Mouse (Mus musculus) embryonic facial prominence, embryonic 13.5 days (tissue): ENCODE data around the gene Gm49378. TPM values are rescaled to one million over a fixed set of nuclear protein-coding genes. Genes with fewer than 3 reads are reported as not detected.

ENCODE experiments used
- ATAC-seq: fragments of 200-750 bp; cut with Nextera tagmentation; 2 replicates; pipeline ENCODE4 v1.8.0; 2017; ENCODE audit warnings: low read depth; ENCODE audit not compliant: insufficient number of reproducible peaks, insufficient read depth, low FRiP score, low TSS enrichment
- H3K27ac ChIP-seq: fragments of 300-500 bp; sonication (generic); 2 replicates; pipeline ENCODE4 v1.5.1; 2015; ENCODE audit warnings: moderate library complexity, mild to moderate bottlenecking, inconsistent platforms
- H3K27me3 ChIP-seq: fragments of 300-500 bp; sonication (generic); 2 replicates; pipeline ENCODE4 v1.6.1; 2015; ENCODE audit warnings: mild to moderate bottlenecking, inconsistent platforms
- H3K36me3 ChIP-seq: fragments of 300-500 bp; sonication (generic); 2 replicates; pipeline ENCODE4 v1.6.1; 2015; ENCODE audit warnings: mild to moderate bottlenecking, inconsistent platforms
- H3K4me1 ChIP-seq: fragments of 300-500 bp; sonication (generic); 2 replicates; pipeline ENCODE4 v1.6.1; 2015; ENCODE audit warnings: inconsistent platforms
- H3K4me2 ChIP-seq: fragments of 300-500 bp; sonication (generic); 2 replicates; pipeline ENCODE4 v1.6.1; 2015; ENCODE audit warnings: moderate library complexity, mild to moderate bottlenecking, inconsistent platforms
- H3K4me3 ChIP-seq: fragments of 300-500 bp; sonication (generic); 2 replicates; pipeline ENCODE4 v1.5.1; 2015; ENCODE audit warnings: mild to moderate bottlenecking, inconsistent platforms
- H3K9ac ChIP-seq: fragments of 300-500 bp; sonication (generic); 2 replicates; pipeline ENCODE4 v1.6.1; 2015; ENCODE audit warnings: mild to moderate bottlenecking, inconsistent platforms
- H3K9me3 ChIP-seq: fragments of 300-500 bp; sonication (generic); 2 replicates; pipeline ENCODE4 v1.6.1; 2016; ENCODE audit warnings: inconsistent platforms
- WGBS: fragments of 180-500 bp; shearing (Covaris S2); methylation state at CpG from one replicate; pipeline ENCODE4 v1.1.7; 2015; ENCODE audit warnings: mixed read lengths; 5-methylcytosine and 5-hydroxymethylcytosine counted together
- polyA plus RNA-seq: library from polyadenylated mRNA; unstranded; fragments of >200 nt; fragmentation: Nextera tagmentation; extraction: Ambion mirVana; gene quantifications from 2 replicates; pipeline ENCODE4 v1.2.1, GENCODE M21; 2015

The Gm49378 gene
- 1.7 and 1.8 TPM in 2 replicates for polyA plus RNA-seq

DNA sequence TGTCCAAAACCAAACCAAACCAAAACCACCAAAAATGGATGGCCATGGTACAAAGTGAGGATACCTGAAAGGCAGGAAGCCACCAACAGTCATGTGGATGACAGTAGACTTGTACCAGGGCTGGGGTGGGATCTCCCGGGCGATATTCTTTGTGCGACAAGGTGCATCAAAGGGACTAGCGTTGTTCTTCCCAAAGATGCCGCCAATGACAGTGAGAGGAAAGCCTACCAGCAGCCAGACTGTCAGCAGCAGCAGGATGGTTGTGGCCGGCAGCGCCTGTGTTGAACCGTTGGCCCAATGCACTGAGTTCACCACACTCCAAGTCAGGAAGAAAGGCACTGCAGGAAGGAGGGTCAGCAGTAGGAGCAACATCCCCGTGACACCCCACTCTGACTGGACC is at the start of gene Gm49378:
TSS of gene Gm49378 (minus strand) at position 101 of the 400 bp plus-strand sequence.
- Histone ChIP-seq H3K4me1 (peaks cover 25% of the 10 kb centered on the region), H3K4me3 (no peak within 1 kb of the TSS), H3K36me3 (peaks cover 70% of the 10 kb centered on the region), H3K9me3 (no peaks in the 10 kb centered on the region), H3K9ac (no peak within 1 kb of the TSS), H3K4me2 (no peak within 1 kb of the TSS), H3K27me3 (no peaks in the 10 kb centered on the region), H3K27ac (no peak within 1 kb of the TSS)
- WGBS, result 95% methylated on average over 9 of the region's 9 CpGs
- no peak for ATAC-seq

- Histone ChIP-seq H3K4me1 (peaks cover 11% of the 10 kb centered on the region), H3K9ac (peak overlapping the region; percentile 84), H3K4me2 (peak overlapping the region; percentile 80), H3K27me3 (no peaks in the 10 kb centered on the region), H3K4me3 (peak overlapping the region; percentile 82), H3K27ac (peak overlapping the region; percentile 91), H3K9me3 (no peaks in the 10 kb centered on the region), H3K36me3 (peaks cover 34% of the 10 kb centered on the region)
- WGBS, result 8% methylated on average over 3 of the region's 3 CpGs
- ATAC-seq, result no peak
Measured at GRCm38 (mm10) chr14:55682118-55682493, 44.4 kb upstream of the Gm49378 start.

GRCm38 (mm10) chr14:55681160-55682117 is 43.7 kb upstream of the Gm49378 start, which contains the start of gene Tinf2:
Gene Tinf2, minus strand, starts transcription at chr14:55681820.
- Histone ChIP-seq H3K9me3 (no peaks in the 10 kb centered on the region), H3K9ac (peak within 1 kb of the TSS; percentile 84), H3K4me1 (peaks cover 11% of the 10 kb centered on the region), H3K4me2 (peak within 1 kb of the TSS; percentile 80), H3K27ac (peak within 1 kb of the TSS; percentile 91), H3K36me3 (peaks cover 41% of the 10 kb centered on the region), H3K27me3 (no peaks in the 10 kb centered on the region), H3K4me3 (peak within 1 kb of the TSS; percentile 82)
- ATAC-seq, result peak; percentile 96
- WGBS, result under 1% methylated on average over 66 of the region's 66 CpGs

DNA sequence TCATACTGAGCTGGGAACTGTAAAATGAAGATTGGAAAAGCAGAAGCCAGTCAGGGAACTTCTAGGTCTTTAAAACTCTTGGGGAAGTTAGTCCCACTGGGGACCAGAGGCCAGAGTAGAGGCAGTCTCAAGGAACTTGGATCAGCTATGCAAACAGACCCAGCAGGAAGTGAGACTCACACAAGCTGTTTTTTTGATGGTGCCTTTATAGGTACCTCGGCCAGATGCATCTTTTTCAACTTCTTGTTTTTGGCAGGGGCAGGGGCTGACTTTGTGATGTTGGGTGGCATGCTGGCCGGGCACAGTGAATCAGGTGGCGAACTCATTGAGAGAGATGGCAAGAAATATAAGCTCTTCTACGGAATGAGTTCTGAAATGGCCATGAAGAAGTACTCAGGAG is 39.9 kb upstream of the Gm49378 start:
- ATAC-seq, result no peak
- Histone ChIP-seq H3K4me3 (no peak overlapping the region), H3K27me3 (no peaks in the 10 kb centered on the region), H3K4me1 (peaks cover 14% of the 10 kb centered on the region), H3K27ac (no peak overlapping the region), H3K4me2 (no peak overlapping the region), H3K9me3 (no peaks in the 10 kb centered on the region), H3K9ac (no peak overlapping the region), H3K36me3 (peaks cover 59% of the 10 kb centered on the region)
- 85% methylated on average over 4 of the region's 4 CpGs for WGBS

GRCm38 (mm10) chr14:55672741-55673060 is 35.0 kb upstream of the Gm49378 start:
- Histone ChIP-seq H3K27ac (peak overlapping the region; percentile 92; the same call in 1 of the 2 replicates), H3K4me2 (peak overlapping the region; percentile 88), H3K4me1 (peaks cover 15% of the 10 kb centered on the region), H3K27me3 (no peaks in the 10 kb centered on the region), H3K36me3 (peaks cover 41% of the 10 kb centered on the region), H3K4me3 (peak overlapping the region; percentile 75), H3K9me3 (no peaks in the 10 kb centered on the region), H3K9ac (peak overlapping the region; percentile 87)
- no peak for ATAC-seq
- WGBS, result 74% methylated on average over 7 of the region's 7 CpGs

- Histone ChIP-seq H3K9me3 (no peaks in the 10 kb centered on the region), H3K36me3 (peaks cover 35% of the 10 kb centered on the region), H3K27me3 (no peaks in the 10 kb centered on the region), H3K4me1 (peaks cover 15% of the 10 kb centered on the region), H3K4me3 (peak within 1 kb of the TSS; percentile 75), H3K4me2 (peak within 1 kb of the TSS; percentile 88), H3K9ac (peak within 1 kb of the TSS; percentile 87), H3K27ac (peak within 1 kb of the TSS; percentile 92)
- peak; percentile 95 for ATAC-seq
- under 1% methylated on average over 38 of the region's 38 CpGs for WGBS
Measured at GRCm38 (mm10) chr14:55671833-55672740, 34.4 kb upstream of the Gm49378 start, which contains the start of the genes Gmpr2 and Nedd8. Gene Gmpr2, plus strand, starts transcription at chr14:55671941. Gene Nedd8, minus strand, starts transcription at chr14:55672124.

DNA sequence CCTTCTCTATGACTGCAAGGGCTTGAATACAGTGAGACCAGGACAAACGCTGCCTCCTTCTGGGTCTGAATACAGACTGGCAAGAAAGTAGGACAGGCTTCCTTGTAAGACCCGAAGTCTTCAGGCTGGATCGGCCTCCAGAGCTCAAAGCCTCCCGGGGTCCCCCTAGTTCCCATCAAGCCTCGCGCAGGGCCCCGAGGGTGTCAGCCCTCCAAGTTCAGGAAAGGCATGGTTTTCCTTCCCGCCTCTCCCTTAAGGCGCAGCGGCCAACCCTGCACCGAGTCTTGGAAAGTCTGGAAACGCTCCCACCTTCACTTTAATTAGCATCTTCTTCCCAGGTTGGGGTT is 33.8 kb upstream of the Gm49378 start:
- peak overlapping the region; percentile 92 for H3K27ac ChIP-seq
- 0% methylated on average over 12 of the region's 12 CpGs for WGBS
- H3K9ac ChIP-seq, result peak overlapping the region; percentile 87
- ATAC-seq, result peak; percentile 54
- peak overlapping the region; percentile 75 for H3K4me3 ChIP-seq
- H3K9me3 ChIP-seq, result no peaks in the 10 kb centered on the region
- H3K4me2 ChIP-seq, result peak overlapping the region; percentile 88
- peaks cover 34% of the 10 kb centered on the region for H3K36me3 ChIP-seq
- no peaks in the 10 kb centered on the region for H3K27me3 ChIP-seq
- H3K4me1 ChIP-seq, result peaks cover 15% of the 10 kb centered on the region

GRCm38 (mm10) chr14:55660636-55661035 is 22.9 kb upstream of the Gm49378 start:
- Histone ChIP-seq H3K4me3 (peak overlapping the region; percentile 72), H3K36me3 (peaks cover 42% of the 10 kb centered on the region), H3K27ac (peak overlapping the region; percentile 81), H3K9ac (peak overlapping the region; percentile 80; the same call in 1 of the 2 replicates), H3K9me3 (no peaks in the 10 kb centered on the region), H3K4me2 (peak overlapping the region; percentile 63), H3K4me1 (peaks cover 15% of the 10 kb centered on the region), H3K27me3 (no peaks in the 10 kb centered on the region)
- WGBS, result 28% methylated on average over 2 of the region's 2 CpGs
- 0 out of 2 replicates have a peak, but pooled peaks have one; percentile 33 for ATAC-seq

DNA sequence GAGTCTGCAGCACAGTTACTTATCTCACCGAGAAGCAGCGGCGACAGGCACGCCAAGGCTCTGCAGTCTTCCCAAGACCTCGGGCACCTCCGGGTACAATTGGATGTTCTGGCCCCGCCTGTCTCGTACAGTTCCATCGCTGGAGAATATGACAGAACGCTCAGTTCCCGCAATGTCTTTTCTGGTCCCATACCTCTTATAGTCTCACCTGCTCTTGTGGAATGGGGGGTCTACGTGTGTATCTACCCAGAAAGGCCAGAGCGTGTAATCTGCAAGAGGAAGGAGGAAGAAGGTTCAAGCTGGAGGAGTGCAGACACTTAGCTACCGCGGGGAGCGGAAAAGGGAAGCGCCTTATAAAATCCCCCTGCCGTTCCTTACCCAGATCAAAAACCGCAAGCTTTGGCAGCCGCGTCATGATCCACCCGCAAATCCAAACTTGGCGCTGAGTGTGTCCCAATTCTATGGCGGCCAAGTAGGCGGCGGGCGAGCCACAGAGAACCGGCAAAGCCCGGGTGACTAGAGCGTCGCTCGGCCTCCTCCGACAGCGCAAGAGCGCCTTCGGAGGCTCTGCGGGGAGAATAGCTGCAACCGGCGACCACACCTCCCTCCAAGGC is 22.4 kb upstream of the Gm49378 start, which contains the start of gene Mdp1:
TSS of gene Mdp1 (minus strand) at position 549 of the 614 bp plus-strand sequence.
- peak within 1 kb of the TSS; percentile 80 for H3K9ac ChIP-seq
- H3K27ac ChIP-seq, result peak within 1 kb of the TSS; percentile 81
- peak; percentile 82 for ATAC-seq
- WGBS, result under 1% methylated on average over 39 of the region's 39 CpGs
- H3K4me3 ChIP-seq, result peak within 1 kb of the TSS; percentile 72
- peaks cover 15% of the 10 kb centered on the region for H3K4me1 ChIP-seq
- H3K36me3 ChIP-seq, result peaks cover 42% of the 10 kb centered on the region
- no peaks in the 10 kb centered on the region for H3K27me3 ChIP-seq
- no peaks in the 10 kb centered on the region for H3K9me3 ChIP-seq
- peak within 1 kb of the TSS; percentile 63 for H3K4me2 ChIP-seq

DNA sequence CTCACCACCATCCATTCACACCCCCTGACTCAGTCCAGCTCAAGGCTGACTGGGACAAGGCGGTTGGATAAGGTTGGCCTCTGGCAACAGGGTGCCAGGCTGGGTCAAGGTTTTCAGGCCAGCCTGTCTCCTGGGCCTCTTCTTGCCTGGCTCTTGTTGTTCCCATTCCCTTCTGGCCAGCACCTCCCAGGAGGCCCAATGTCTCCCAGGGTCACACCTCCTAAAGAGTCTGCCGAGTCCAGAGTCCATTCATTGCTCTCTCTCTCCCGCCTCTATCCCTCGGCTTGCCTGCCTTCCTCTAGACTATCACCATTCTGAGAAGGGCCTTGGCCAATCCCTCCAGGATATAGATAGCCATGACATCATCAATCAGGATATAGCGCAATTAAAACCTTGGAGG is 20.3 kb upstream of the Gm49378 start:
- Histone ChIP-seq H3K27me3 (no peaks in the 10 kb centered on the region), H3K27ac (no peak overlapping the region), H3K4me3 (no peak overlapping the region), H3K9me3 (no peaks in the 10 kb centered on the region), H3K4me1 (peaks cover 15% of the 10 kb centered on the region), H3K36me3 (peaks cover 33% of the 10 kb centered on the region), H3K4me2 (no peak overlapping the region), H3K9ac (no peak overlapping the region)
- ATAC-seq, result no peak
- 85% methylated on average over 5 of the region's 5 CpGs for WGBS

- Histone ChIP-seq H3K4me1 (peaks cover 21% of the 10 kb centered on the region), H3K27ac (no peak overlapping the region), H3K27me3 (no peaks in the 10 kb centered on the region), H3K36me3 (peaks cover 24% of the 10 kb centered on the region), H3K4me3 (no peak overlapping the region), H3K9me3 (no peaks in the 10 kb centered on the region), H3K4me2 (no peak overlapping the region), H3K9ac (no peak overlapping the region)
- 87% methylated on average over 3 of the region's 3 CpGs for WGBS
- no peak for ATAC-seq
Measured at GRCm38 (mm10) chr14:55656935-55657334, 19.2 kb upstream of the Gm49378 start.
